Mouse (Mus musculus) thymus, postnatal 14 days (tissue): ENCODE results near the gene Mypop.

Experiments
- DNase-seq: peaks from one replicate; pipeline ENCODE4 v3.0.0; 2021

Gene Mypop

GRCm38 (mm10) chr7:18990601-18991295, at the start of gene Mypop:
TSS of gene Mypop (plus strand) at chr7:18991245.
- DNase-seq, result peak; percentile 99

GRCm38 (mm10) chr7:18942376-18942775, 48.7 kb upstream of the Mypop start:
- DNase-seq, result no peak

- no peak for DNase-seq
Measured at GRCm38 (mm10) chr7:18942815-18943214, 48.2 kb upstream of the Mypop start.

GRCm38 (mm10) chr7:18948151-18948550, 42.9 kb upstream of the Mypop start:
- DNase-seq, result no peak

GRCm38 (mm10) chr7:18949781-18950522, 41.1 kb upstream of the Mypop start:
- no peak for DNase-seq

GRCm38 (mm10) chr7:18950523-18951315, 40.3 kb upstream of the Mypop start:
- no peak for DNase-seq

GRCm38 (mm10) chr7:18951397-18951796, 39.6 kb upstream of the Mypop start:
- peak; percentile 34 for DNase-seq

- peak; percentile 8 for DNase-seq
Measured at GRCm38 (mm10) chr7:18957569-18958383, 33.3 kb upstream of the Mypop start.

- DNase-seq, result no peak
Measured at GRCm38 (mm10) chr7:18958384-18958766, 32.7 kb upstream of the Mypop start.

GRCm38 (mm10) chr7:18959446-18959845, 31.6 kb upstream of the Mypop start:
- no peak for DNase-seq

GRCm38 (mm10) chr7:18962171-18962792, 28.8 kb upstream of the Mypop start:
- DNase-seq, result no peak

- DNase-seq, result no peak
Measured at GRCm38 (mm10) chr7:18962795-18963194, 28.2 kb upstream of the Mypop start.

- no peak for DNase-seq
Measured at GRCm38 (mm10) chr7:18963294-18963843, 27.7 kb upstream of the Mypop start.

GRCm38 (mm10) chr7:18965312-18965711, 25.7 kb upstream of the Mypop start:
- DNase-seq, result no peak

GRCm38 (mm10) chr7:18967603-18968002, 23.4 kb upstream of the Mypop start:
- DNase-seq, result no peak

GRCm38 (mm10) chr7:18970956-18971355, 20.1 kb upstream of the Mypop start:
- DNase-seq, result no peak

GRCm38 (mm10) chr7:18978381-18978780, 12.7 kb upstream of the Mypop start:
- no peak for DNase-seq

GRCm38 (mm10) chr7:18986503-18986902, 4.5 kb upstream of the Mypop start:
- DNase-seq, result no peak

GRCm38 (mm10) chr7:18987100-18987499, 3.9 kb upstream of the Mypop start, which contains the start of gene Nanos2:
TSS of gene Nanos2 (plus strand) at chr7:18987400.
- no peak for DNase-seq

GRCm38 (mm10) chr7:18987747-18988146, 3.3 kb upstream of the Mypop start:
- DNase-seq, result no peak

GRCm38 (mm10) chr7:18988780-18989179, 2.3 kb upstream of the Mypop start:
- no peak for DNase-seq

- DNase-seq, result no peak
Measured at GRCm38 (mm10) chr7:18989995-18990394, 1.1 kb upstream of the Mypop start.
